Mouse (Mus musculus): Measurements from ENCODE around the gene Dhodh.

The Dhodh gene

DNA sequence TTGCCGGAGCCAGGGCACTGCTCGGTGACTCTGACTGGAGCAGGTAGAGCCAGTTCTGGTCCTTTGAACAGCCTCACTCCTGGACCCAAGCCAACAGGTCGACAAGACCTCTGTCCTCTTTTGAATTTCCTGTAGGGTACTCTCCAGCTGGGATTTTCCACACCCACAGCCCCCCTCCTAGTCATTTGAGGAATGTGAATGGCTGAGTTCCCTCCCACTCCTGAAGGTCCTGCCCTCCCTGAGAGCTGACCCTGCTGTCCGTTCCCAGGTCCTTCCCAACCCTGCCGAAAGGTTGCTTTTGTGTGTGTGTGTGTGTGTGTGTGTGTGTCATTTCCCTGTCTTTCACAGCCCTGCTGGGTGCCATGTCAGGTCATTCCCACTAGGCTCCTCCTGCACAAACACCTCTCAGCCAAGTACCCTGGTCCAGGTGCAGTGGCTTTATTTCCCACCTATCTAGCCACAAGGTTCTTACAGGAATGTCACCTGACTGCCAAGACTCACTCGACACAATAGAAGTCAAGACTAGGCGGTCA lies 21.4 kb downstream of the Dhodh start:
- DNase-seq (ENCODE audit: low read depth in 2 of 2, low spot score in 2 of 2) = no peak

DNA sequence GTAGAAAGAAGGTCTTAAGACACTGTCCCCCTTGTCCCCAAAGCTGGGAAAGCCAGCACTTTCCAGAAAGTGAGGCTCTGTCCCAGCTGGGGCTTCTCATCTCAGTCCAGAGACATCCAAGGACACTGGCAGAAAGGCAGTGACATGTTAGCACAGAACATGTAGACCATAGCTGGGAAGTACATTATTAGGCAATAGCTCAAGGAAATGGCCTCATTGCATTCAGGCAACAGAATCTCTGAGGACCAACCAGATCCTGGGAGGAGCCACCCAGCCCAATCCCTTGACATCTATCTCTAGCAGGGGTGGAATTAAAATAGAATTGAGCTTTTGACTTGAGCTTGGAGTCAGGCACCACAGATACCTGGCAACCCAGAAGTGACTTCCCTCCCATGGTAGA lies 22.8 kb downstream of the Dhodh start:
- no peak for DNase-seq (ENCODE audit: low read depth in 2 of 2, low spot score in 2 of 2)

DNA sequence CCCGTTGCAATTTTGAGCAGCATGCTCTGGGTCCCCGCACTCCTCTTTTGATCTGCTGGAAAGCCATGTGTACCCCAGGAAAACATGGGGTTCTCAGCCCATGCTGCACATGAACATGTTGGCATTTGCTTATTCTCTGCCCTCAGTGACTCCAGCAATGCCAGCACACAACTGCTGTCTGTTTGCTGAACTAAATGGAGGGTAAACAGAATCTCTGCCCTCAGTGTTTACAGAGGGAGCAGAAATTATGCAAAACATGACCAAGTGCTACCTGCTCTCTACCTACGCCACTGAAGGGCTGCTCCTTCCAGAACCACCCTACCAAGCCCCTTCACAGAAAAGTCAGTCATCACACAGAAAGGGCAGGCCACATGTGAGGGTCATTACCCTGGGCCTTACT lies 23.6 kb downstream of the Dhodh start:
- DNase-seq (ENCODE audit: low read depth in 2 of 2, low spot score in 2 of 2) = no peak

DNA sequence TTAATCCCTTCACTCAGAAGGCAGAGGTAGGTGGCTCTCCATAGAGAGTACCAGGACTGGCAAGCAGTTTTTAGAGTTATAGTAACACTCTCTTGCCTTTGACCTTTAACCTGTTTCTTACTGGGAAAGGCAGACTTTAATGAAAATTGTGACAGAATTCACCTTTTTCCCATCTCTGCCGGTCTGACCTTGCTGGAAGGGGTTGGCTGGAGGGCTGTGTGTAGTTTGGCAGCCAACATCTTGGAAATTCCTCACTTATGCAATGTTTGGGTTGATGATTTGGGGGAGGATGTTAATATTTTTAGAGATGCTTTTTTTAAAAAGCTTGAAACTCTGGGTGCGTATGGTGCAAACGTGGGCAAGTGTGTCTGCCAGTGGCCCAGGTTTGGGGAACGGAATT lies 24.2 kb downstream of the Dhodh start:
- DNase-seq (ENCODE audit: low read depth in 2 of 2, low spot score in 2 of 2) = no peak

DNA sequence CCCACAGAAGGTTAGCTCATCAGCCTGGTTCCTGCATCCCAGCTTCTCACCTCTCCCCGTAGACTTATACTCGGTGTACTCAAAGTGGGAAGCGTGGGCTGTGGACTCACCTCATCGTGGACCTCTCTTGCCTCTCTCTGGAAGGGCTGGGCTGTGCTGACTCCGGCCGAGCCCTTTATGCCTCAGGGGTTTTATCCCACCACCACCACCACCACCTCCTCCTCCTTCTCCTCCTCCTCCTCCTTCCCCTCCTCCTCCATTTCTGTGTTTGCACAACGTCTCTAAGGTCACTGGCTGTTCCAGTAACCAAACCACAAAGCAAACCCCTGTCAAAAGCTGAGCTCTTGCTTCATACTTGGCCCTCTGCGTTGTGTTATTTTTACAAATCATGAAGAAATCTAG lies 29.6 kb downstream of the Dhodh start, which contains the start of gene Hp:
Gene Hp (minus strand): TSS at position 273 of the 402 bp plus-strand sequence.
- no peak for DNase-seq (ENCODE audit: low read depth in 2 of 2, low spot score in 2 of 2)

DNA sequence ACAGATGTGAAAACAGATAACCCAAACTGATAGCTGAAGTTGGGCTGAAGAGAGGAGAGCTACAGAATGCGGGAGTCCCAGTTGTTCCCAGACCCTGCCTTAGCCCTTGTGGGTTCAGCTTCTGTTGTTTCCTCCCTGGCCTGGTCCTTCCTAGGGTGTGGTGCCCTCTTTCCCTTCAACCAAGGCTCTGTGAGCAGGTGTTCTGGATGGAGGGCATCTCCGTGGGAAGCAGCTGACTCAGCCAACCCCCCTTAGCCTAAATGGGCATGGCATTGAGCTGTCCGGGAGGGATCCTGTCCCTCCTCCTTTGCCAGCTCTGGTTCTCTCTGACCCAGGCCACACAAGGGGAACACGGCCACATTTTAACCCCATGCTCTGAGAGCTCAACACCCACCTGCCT lies 32.2 kb downstream of the Dhodh start:
- no peak for DNase-seq (ENCODE audit: low read depth in 2 of 2, low spot score in 2 of 2)

DNA sequence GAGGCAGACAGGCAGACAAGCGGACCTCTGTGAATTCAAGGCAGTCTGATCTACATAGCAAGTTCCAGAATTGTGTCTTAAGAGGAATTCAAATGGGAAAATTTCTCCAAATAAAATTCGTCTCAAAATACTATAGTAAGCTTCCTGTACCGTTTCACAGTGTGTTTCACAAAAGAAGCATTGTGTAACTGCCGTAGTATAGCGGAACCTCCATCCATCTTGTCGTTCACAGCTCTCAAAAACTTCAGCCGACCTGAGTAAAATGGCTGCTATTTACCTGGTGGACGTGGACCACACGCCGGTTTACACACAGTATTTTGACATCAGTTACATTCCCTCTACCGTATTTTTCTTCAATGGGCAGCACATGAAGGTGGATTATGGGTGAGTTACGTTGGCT lies 37.3 kb downstream of the Dhodh start:
- DNase-seq (ENCODE audit: low read depth in 2 of 2, low spot score in 2 of 2) = no peak

DNA sequence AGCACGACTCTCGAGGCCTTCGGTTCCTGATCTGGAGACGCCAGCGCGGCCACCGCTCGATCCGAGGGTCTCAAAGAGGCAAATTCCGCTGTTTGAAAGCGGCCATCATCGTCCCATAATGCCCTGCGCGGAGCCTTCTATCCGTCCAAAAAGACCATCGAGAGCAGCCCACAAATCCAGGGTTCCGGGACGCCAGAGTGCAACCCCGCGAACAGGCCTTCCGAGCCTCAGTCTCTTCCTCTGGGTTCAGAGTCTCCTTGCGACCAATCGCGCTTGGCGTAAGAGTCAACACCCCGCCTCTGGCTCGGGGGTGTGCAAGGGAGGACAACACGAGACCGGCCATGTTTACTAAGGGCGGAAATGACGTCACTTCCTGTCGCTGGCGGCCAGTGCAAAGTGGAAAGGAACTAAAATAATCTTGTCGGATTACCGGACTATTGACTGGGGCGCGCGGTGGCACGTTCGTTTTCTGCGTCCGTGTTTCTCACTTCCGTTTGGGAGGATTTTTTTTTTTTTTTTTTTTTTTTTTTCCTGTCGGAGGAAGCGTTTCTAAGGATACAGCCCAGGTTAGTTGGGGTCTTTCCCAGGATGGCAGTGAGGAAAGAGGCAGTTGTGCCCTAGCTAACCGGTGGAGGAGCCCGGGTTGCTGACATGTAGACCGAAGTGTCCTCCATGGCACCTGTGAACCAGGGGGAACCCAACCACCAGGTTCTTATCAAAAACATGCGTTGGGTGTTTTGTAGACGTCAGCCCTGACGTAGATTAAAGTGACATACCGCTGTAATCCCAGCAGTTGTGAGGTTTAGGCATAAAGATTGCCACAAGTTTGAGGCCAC lies 42.8 kb downstream of the Dhodh start, which contains the start of the genes Dhx38 and Txnl4b:
Gene Dhx38 (minus strand): TSS at position 364 of the 836 bp plus-strand sequence.
Gene Txnl4b (plus strand): TSS at position 395 of the 836 bp plus-strand sequence.
- peak; percentile 97 to 98 for DNase-seq (ENCODE audit: low read depth in 2 of 2, low spot score in 2 of 2)

DNA sequence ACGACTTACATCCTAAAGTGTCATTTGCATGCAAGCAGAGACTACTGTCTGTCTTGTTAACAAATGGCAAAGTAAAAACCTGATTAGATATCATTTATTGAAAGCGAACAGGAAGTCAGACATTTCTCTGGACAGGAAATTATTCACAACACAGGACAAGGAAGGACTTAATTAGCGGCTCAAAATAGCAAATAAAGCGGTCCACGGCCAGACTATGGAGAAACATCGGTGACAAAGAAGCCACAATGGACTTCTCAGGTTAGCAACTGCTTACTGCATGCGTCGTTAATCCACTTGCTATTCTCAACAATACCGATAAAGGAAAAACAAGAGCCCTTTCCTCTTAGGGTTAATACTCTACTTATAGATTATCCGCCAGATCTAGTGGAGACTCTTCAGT lies 43.7 kb downstream of the Dhodh start:
- DNase-seq (ENCODE audit: low read depth in 2 of 2, low spot score in 2 of 2) = no peak

DNA sequence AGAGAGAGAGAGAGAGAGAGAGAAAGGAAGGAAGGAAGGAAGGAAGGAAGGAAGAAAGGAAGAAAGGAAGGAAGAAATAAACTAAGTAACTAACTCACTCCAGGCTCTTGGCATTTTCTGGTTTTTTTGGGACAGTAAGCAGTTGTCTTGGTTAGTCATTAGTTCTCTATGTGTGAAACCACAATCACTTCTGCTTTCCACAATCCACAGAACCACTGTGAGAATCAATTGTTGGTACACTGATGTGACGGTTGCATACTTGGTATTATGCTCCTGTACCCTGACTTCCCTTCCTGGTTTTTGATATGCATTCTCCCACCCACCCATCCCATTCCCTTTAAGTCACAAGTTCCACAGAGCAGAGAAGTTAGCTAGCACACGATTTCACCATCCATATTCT lies 44.6 kb downstream of the Dhodh start:
- DNase-seq (ENCODE audit: low read depth in 2 of 2, low spot score in 2 of 2) = no peak

DNA sequence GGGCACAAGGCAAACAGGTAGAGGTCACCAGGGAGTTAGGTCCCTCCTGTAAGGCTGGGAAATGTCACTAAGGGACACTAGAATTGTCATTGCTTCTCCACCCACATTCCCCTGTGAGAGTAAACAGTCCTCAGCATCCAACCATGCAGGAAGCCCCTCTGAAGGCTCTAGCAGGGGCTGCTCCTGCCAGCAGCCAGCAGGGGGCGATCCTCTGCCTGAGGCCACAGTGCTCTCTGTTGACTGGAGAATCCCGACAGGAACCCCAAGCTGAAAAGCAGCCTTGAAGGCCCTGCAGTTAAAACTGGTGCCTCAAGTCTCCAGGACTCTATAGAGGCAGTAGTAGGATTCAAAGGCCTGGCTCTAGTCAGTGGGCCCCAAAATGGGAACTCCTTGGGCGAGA lies 56.8 kb downstream of the Dhodh start:
- DNase-seq (ENCODE audit: low read depth in 2 of 2, low spot score in 2 of 2) = peak in 1 of 2 experiments; percentile 8

DNA sequence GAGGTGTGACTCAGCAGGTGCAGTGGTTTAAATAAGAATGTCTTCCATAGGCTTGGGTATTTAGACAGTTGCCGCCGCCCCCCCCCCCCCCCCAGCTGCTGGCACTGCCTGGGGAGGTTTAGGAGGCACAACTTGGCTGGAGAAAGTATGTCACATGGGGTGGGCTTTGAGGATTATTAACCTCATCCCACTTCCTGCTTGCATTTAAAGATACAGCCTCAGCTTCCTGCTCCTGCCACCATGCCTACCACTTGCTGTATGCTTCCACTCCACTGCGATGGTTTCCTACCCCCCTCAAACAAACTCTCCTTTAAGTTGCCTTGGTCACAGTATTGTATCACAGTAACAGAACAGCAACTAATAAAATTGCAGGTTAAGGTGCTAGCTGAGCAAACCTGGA lies 64.4 kb downstream of the Dhodh start:
- no peak for DNase-seq (ENCODE audit: low read depth in 2 of 2, low spot score in 2 of 2)

DNA sequence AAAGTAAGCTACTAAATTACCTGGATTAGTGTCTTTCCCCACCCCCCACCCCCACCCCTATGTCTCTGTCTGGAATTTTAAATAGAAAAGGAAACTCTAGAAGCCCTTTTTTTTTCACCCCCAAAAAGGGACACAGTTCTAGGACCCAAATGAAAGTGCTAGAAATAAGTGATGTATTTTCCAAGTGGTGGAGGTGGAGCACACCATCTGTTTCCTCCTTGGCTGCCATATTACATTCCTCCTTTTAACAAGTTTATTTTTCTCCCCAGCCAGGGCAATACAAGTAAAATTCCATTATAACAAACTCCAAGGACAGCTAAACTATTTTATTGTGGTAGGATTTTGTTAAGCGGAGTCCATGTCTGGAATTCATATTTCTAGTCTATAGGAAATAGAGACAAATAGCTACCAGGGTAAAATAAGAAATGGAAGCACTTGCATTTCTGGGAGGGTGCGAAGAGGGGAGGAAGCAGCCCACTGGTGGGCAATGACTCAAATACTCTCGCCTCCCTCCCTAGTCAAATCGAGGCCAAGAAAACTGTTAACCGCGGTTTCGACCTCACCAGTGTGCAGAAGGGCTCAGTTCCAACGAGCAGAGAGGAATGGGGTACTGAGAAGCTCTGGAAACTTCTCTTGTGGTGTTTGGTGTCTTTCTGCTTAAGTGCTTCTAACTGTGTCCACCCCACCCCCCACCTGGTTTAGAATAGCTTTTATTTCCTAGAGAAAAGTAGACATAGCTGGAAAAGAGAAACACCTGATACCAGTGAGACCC lies 65.5 kb downstream of the Dhodh start:
- no peak for DNase-seq (ENCODE audit: low read depth in 2 of 2, low spot score in 2 of 2)

DNA sequence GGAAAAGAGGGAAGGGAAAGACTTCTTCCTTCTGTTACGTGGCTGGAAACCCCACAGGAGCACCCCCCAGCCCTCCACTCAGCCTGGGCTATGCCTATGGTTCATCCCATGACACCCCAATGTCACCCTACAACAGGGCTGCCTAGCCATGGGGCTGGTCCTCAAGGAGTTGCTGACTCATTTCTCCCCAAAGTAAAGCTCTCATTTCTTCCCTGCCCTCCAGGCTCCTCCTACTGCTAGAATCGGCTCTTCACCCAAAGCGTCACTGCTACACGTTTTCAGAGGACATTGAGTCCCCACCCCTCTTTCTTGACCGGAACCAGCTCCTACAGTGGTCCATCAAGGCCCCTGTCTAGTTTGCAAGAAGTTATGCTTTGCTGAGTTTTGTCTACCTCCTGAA lies 66.3 kb downstream of the Dhodh start:
- DNase-seq (ENCODE audit: low read depth in 2 of 2, low spot score in 2 of 2) = no peak

Measured in CD8-positive naive resting alpha-beta T cell, adult 2 months (primary cell).